Mouse (Mus musculus): ENCODE results near the gene Scyl3.

Gene Scyl3

GRCm38 (mm10) chr1:163964008-163964689 is 35.2 kb downstream of the Scyl3 start:
- no peak for DNase-seq

DNA sequence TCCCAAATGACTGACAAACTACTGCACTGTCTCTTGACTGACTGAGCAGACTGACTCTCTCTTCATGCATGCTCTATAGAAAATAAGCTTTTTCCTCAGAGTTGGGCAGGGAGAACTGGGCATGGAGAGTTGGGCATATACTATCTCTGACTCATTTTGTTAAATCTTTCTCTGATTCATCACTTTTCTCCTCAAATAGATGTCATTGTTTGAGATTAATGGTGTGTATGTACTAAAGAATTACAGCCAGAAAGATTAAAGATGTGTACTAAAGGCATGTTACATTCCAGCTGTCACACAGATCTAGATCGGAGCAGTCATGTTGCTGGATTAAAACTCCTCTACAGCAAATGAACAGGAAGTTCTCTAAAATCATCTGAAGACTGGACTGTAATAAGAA is 45.6 kb downstream of the Scyl3 start:
- no peak for DNase-seq

DNA sequence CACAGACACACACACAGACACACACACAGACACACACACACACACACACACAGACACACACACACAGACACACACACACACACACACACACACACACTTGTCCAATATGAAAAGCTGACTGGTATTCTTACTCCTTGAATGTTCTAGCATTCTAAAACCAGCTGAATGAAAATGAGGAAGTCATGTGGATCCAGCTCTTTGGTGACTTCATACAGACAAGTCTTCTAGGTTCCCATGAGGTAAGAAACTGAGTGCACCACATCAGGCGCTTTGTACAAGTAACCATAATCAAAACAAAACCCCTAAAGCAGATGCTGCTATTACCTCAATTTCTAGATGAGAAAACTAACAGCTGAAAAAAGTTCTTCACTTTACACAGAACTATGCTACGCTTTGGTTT is 46.2 kb downstream of the Scyl3 start:
- DNase-seq: no peak

DNA sequence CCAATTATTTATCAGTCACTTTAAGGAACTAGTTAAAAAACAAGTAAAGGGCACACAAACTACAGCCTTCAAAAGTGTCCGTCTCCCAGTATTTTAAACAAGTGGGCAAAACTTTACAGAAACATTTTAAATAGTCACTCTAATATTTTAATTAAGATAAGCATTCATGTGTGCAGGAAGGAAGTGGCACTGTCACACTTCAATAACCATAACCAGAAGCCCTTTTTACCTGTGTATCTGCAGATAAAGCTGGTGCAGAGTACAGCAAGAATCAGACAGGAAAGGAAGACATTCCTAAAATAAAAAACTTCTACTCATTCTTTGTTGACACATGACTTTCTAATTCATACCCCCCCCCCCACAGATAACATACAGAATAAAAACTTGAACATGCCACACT is 47.6 kb downstream of the Scyl3 start:
- no peak for DNase-seq

DNA sequence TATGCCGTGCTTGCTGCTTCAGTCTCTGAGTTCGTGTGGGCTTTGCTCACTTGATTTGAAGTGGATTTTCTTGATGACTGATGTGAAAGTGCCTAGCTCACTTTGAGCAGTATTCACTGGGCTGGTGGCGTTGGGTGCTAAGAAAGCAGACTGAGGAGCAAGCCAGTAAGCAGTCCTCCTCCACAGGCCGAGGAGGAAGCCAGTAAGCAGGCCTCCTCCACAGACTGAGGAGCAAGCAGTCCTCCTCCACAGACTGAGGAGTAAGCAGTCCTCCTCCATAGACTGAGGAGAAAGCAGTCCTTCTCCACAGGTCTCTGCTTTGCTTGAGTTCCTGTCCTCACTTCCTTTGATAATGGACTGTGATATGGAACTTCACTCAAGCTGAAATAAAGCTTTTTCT is 63.5 kb downstream of the Scyl3 start:
- no peak for DNase-seq

DNA sequence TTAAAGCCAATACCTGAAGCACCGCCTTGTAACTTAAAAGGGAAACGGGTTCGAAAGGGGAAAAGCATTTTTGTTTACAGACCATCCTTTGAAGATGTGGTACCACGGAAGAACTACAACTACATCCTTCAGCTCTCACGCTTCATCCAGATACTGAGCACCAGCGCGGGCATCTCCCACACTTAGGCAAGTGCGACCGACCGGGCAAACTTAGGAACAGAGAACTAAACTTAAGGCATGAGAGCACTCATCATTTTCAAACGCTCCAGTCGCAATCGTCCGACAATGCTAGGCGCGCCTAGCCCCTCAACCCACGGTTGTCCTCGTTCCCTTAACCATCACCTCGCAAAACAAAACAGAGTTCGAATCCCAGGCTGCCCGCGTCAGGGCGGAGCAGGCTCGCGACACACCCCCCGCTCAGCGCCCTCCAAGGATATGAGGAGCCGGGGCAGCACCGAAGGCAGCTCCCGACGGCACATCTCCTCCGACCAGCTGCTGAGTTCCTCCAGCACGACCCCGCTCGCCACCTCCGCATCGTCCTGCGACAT is 65.3 kb downstream of the Scyl3 start:
- DNase-seq: no peak

GRCm38 (mm10) chr1:163994721-163995608 is 66.1 kb downstream of the Scyl3 start, which contains the start of the genes BC055324 and Mettl18:
Gene BC055324 (minus strand): TSS chr1:163994796.
Gene Mettl18 (plus strand): TSS chr1:163994889.
- peak; percentile 93 for DNase-seq

- DNase-seq: no peak
Measured at GRCm38 (mm10) chr1:163995609-163995913, 66.7 kb downstream of the Scyl3 start.

DNA sequence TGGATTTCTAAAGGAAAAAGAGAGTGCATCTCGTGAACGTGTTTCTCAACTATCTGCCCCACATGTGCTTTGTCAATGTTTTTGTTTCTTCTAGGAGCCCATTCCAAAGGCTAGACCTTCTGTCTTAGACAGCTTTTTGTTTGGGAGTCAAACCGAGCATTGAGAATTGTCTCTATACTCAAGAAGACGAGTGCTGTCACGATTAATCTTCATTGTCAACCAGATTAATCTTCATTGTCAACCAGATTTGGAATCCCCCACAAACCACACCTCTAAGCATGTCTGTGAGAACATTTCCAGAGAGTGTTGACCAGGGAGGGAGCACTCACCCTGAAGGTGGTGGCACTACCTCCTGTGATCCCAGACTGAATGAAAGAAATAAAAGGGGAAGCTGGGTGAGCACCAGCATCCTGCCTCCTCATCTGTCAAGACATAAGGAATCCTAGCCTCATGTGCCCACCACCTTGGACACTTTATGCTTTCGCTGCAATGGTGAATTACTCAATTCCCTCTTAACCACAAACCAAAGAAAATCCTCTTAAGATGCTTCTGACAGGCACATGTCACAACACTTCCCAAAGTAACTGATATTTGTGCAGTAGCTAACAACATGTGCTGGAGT is 73.0 kb downstream of the Scyl3 start:
- DNase-seq: no peak

GRCm38 (mm10) chr1:164004311-164004710 is 75.4 kb downstream of the Scyl3 start:
- no peak for DNase-seq

Data from kidney, adult 9 months (tissue).